Mouse (Mus musculus) heart, postnatal 0 days (tissue): ENCODE results near the gene Hspg2. TPM values are rescaled to one million over a fixed set of nuclear protein-coding genes. Genes with fewer than 3 reads are reported as not detected.

Experiments
- ATAC-seq: fragments of 200-750 bp; cut with Nextera tagmentation; 2 replicates; pipeline ENCODE4 v1.8.0; 2017; ENCODE audit warnings: low read depth, moderate number of reproducible peaks, moderate library complexity; ENCODE audit not compliant: insufficient read depth
- DNase-seq: peaks from one replicate; pipeline ENCODE4 v3.0.0-alpha.2; 2016; ENCODE audit warnings: low spot score
- H3K27ac ChIP-seq: fragments of 300-500 bp; sonication (generic); 2 replicates; pipeline ENCODE4 v1.5.1; 2014; ENCODE audit warnings: low read depth, mild to moderate bottlenecking
- H3K27me3 ChIP-seq: fragments of 300-500 bp; sonication (generic); 2 replicates; pipeline ENCODE4 v1.6.1; 2014; ENCODE audit warnings: low read length, mixed read lengths; ENCODE audit not compliant: control insufficient read depth, insufficient read depth
- H3K36me3 ChIP-seq: fragments of 300-500 bp; sonication (generic); replicated peaks from 2 replicates; pipeline ENCODE4 v1.6.1; 2014; ENCODE audit warnings: low read length, mixed read lengths; ENCODE audit not compliant: control insufficient read depth, insufficient read depth
- H3K4me1 ChIP-seq: fragments of 300-500 bp; sonication (generic); 2 replicates; pipeline ENCODE4 v1.6.1; 2014; ENCODE audit warnings: antibody characterized with exemption; ENCODE audit not compliant: control insufficient read depth, insufficient read depth
- H3K4me2 ChIP-seq: fragments of 300-500 bp; sonication (generic); 2 replicates; pipeline ENCODE4 v1.6.1; 2014; ENCODE audit warnings: low read depth, mild to moderate bottlenecking, low read length, moderate library complexity
- H3K4me3 ChIP-seq: fragments of 300-500 bp; sonication (generic); 2 replicates; pipeline ENCODE4 v1.5.1; 2014; ENCODE audit warnings: low read depth, low read length
- H3K9ac ChIP-seq: fragments of 300-500 bp; sonication (generic); replicated peaks from 2 replicates; pipeline ENCODE4 v1.6.1; 2014; ENCODE audit warnings: low read depth, low read length, mixed read lengths
- H3K9me3 ChIP-seq: fragments of 300-500 bp; sonication (generic); replicated peaks from 2 replicates; pipeline ENCODE4 v1.6.1; 2016; ENCODE audit warnings: low read length; ENCODE audit not compliant: control insufficient read depth
- CTCF ChIP-seq: IDR thresholded peaks from 2 replicates; pipeline ENCODE4 v1.5.1; 2016; ENCODE audit warnings: antibody characterized with exemption, control low read depth, low read depth
- EP300 ChIP-seq: IDR thresholded peaks from 2 replicates; pipeline ENCODE4 v1.6.1; 2016; ENCODE audit warnings: antibody characterized with exemption, low read depth
- WGBS: fragments of 180-500 bp; shearing (Covaris S2); extraction: QIAGEN DNeasy Blood & Tissue Kit; methylation state at CpG from one replicate; pipeline ENCODE4 v1.1.7; 2014; 5-methylcytosine and 5-hydroxymethylcytosine counted together
- polyA plus RNA-seq: library from polyadenylated mRNA; unstranded; fragments of >200 nt; fragmentation: Nextera tagmentation; extraction: Ambion mirVana; gene quantifications from 2 replicates; pipeline ENCODE4 v1.2.1, GENCODE M21; 2015
- total RNA-seq: library from RNA; depleted of rRNA; stranded (reverse); fragments of >200 nt; gene quantifications from 2 replicates; pipeline ENCODE4 v1.2.3, GENCODE M21; 2014; ENCODE audit warnings: low replicate concordance

The Hspg2 gene
- total and polyA plus RNA-seq, 2 experiments from 2014 or later, result 42.4 to 473 TPM

DNA sequence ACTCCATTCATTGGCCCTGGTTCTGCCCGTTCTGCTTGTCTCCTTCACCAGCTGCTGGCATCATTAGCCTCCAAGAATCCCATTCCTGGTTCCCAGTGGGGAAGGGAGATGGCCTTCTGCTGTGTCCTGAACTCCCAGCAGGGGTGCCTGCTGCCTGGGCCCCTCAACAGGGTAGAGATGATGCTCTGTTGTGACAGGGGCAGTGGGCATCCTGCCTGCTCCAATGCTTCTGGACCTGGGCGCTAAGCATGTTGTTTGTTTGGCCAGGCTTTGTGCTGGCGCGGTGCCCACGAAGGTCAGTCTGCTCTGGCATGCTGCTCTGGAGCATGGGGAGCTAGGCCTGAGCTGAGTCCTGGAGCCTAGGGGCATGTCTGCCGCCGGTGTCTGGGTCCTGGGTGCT lies 16.0 kb downstream of the Hspg2 start:
- DNase-seq (peak; percentile 60), ATAC-seq (no peak)
- TF ChIP-seq EP300 (no peak), CTCF (no peak)
- Histone ChIP-seq H3K27ac (peak overlapping the region; percentile 97), H3K4me1 (peaks cover 89% of the 10 kb centered on the region), H3K4me3 (no peak overlapping the region), H3K9ac (no peak overlapping the region), H3K36me3 (no peaks in the 10 kb centered on the region), H3K27me3 (no peaks in the 10 kb centered on the region), H3K4me2 (no peak overlapping the region), H3K9me3 (no peaks in the 10 kb centered on the region)
- WGBS, result 19% methylated on average over 7 of the region's 7 CpGs

DNA sequence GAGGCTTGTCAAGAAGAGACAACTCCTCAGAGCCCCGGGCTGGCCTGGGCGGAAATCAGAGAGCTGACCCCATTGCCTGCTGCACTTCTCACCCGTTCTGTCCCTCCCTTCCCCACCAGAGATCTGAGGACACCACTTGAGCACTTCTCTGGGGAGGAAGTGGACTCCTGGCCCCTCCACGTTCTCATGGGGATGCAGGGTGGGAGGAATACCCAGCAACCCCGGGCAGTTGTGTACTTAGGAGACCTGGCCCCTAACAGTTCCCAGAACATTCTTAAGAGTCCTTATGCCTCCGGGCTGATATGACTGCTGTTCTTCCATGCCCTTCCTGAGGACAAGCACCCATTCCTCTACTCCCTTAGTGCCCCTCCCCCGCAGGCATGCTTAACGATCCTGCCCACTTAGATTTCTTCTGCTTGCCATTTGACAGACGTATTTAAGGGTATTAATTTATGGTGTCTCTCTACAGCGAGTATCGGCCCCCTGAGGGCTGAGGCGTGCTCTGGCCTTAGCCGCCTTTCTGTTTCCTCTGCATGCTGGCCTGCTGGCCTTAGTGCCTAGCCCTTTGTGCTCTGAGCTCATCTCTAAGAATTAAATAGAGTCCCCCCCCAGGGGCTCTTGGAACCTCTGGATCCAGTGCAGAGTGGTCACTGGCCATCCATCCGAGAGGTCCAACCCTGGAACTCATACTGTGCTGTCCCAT lies 16.8 kb downstream of the Hspg2 start:
- no peak overlapping the region for H3K4me3 ChIP-seq
- DNase-seq, result peak; percentile 69

DNA sequence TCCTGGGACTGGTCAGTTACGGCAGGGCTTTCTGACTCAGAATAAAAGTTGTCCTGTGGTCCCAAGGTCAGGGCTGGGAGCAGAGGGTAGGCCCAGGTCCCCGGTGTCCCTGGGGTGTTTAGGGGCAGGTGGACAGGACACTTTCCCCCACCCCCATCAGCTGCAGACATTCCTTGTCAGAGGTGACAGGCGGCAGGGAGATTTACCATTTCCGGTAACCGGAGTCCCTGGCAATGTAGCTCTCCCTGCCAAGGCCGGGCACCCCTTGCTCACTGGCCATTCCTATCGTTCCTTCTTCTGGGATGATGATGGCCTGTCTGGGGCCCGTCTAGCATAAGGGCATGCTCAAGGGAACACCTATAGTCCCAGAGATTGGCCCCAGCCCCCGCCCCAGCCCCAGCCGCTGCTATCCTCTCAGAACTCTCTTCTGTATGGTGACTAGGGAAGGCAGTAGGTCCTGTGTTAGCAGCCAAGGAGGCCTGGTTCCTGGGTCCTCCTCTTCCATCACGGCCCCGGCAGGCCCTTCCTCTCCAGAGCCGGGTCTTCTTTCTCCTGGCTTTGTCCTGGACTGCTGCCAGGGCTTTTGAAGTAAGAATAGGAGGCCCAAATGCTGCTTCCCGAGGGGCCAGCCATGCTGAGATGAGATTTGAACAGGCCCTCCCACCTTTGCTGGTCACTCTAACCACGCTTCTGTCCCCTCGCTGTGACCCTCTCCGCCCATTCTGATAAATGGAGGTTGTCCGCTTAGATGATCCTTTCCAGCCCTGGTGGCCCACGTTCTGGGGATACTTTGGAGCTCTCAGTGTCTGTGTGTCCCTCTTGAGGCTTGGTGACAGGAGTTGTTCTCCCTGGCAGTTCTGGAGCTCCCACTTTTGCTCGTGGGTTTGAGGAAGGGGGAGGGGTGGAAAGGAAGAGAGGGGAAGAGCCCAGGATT lies 17.8 kb downstream of the Hspg2 start:
- H3K4me1 ChIP-seq, result peaks cover 83% of the 10 kb centered on the region
- H3K27ac ChIP-seq, result peak overlapping the region; percentile 97
- WGBS, result 8% methylated on average over 20 of the region's 20 CpGs
- H3K36me3 ChIP-seq, result no peaks in the 10 kb centered on the region
- no peaks in the 10 kb centered on the region for H3K27me3 ChIP-seq
- H3K4me3 ChIP-seq, result no peak overlapping the region
- peak overlapping the region; percentile 24 for H3K9ac ChIP-seq
- no peaks in the 10 kb centered on the region for H3K9me3 ChIP-seq
- peak overlapping the region; percentile 28 for H3K4me2 ChIP-seq
- DNase-seq (peak; percentile 43), ATAC-seq (no peak)
- no peak for TF ChIP-seq CTCF
- no peak for TF ChIP-seq EP300

More for the DNA sequence above, 16.8 kb downstream of the Hspg2 start:
- Histone ChIP-seq H3K4me2 (peak overlapping the region; percentile 28), H3K4me1 (peaks cover 91% of the 10 kb centered on the region), H3K36me3 (no peaks in the 10 kb centered on the region), H3K9me3 (no peaks in the 10 kb centered on the region), H3K27ac (peak overlapping the region; percentile 97), H3K9ac (peak overlapping the region; percentile 24; the same call in 1 of the 2 replicates), H3K27me3 (no peaks in the 10 kb centered on the region)
- WGBS, result 26% methylated on average over 14 of the region's 14 CpGs
- no peak for ATAC-seq
- TF ChIP-seq CTCF, result no peak
- peak; percentile 59; the same call in 1 of the 2 replicates for TF ChIP-seq EP300

DNA sequence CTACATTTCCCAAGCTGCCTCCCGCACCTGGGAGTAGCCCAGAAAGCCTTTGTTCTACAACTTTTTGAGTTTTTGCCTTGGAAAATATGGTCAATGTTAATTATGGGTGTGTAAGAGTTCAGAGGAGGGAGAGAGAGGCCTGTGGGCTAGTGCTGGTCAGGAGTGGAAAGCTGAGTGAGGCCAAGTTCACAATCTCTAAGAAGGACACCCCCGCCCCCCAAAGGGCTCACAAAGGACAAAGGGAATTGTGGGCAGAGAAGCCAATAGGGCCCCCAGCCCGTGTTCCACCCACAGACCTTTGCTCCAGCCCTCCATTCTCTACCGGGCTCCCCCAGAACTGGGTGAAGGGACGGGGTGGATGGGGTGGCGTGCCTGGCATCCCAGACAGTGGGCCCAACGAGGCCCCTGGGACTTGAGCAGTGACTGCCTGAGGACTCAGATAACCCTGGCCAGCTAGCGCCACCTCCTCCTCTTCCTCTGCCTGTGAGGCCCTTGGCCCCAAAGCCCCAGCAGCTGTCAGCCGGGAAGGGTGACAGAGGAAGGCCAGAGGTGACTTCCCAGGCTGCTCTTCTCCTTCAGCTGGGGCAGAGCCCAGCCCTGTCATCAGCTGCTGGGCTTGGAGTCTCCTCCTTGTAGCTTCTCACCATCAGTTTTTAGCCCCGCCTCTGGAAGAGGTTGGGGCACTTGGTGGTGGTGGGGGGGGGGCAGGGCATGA lies 18.9 kb downstream of the Hspg2 start:
- peak overlapping the region; percentile 28; the same call in 1 of the 2 replicates for H3K4me2 ChIP-seq
- no peak overlapping the region for H3K4me3 ChIP-seq
- ATAC-seq (peak; percentile 40), DNase-seq (peak; percentile 87)
- no peaks in the 10 kb centered on the region for H3K27me3 ChIP-seq
- H3K9ac ChIP-seq, result peak overlapping the region; percentile 47; the same call in 1 of the 2 replicates
- peak overlapping the region; percentile 97 for H3K27ac ChIP-seq
- 11% methylated on average over 10 of the region's 10 CpGs for WGBS
- TF ChIP-seq EP300 (peak; percentile 51; the same call in 1 of the 2 replicates), CTCF (no peak)
- no peaks in the 10 kb centered on the region for H3K9me3 ChIP-seq
- H3K4me1 ChIP-seq, result peaks cover 73% of the 10 kb centered on the region
- no peaks in the 10 kb centered on the region for H3K36me3 ChIP-seq

DNA sequence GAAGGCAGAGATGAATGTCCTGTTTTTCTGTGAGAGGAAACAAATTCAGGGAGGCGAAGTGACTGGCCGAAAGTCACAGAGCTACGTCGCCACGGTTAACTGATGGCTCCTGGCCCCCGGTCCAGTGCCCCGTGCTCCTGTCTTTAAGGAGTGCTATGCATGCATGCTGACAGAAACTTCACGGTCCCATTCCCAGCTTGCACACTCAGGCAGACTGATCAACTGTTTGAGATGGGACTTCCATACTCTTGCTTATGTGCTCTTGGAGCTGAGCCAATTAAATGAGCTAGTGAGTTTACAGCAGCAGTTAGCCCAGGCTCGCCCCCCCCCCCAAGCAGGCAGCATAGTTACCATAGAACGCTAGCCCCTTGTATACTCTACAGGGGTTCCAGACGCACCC lies 19.5 kb downstream of the Hspg2 start:
- Histone ChIP-seq H3K4me2 (peak overlapping the region; percentile 29), H3K4me1 (peaks cover 75% of the 10 kb centered on the region), H3K36me3 (no peaks in the 10 kb centered on the region; the same call in 1 of the 2 replicates), H3K4me3 (no peak overlapping the region), H3K27ac (peak overlapping the region; percentile 97), H3K9me3 (no peaks in the 10 kb centered on the region), H3K27me3 (no peaks in the 10 kb centered on the region), H3K9ac (0 out of 2 replicates have a peak overlapping the region, but pooled peaks have one; percentile 32)
- WGBS, result 8% methylated on average over 11 of the region's 11 CpGs
- no peak for TF ChIP-seq CTCF
- TF ChIP-seq EP300, result no peak
- no peak for ATAC-seq
- DNase-seq, result no peak
